Mouse (Mus musculus): ENCODE measurements around the gene Pex10.

The Pex10 gene

GRCm38 (mm10) chr4:155095238-155095900 is 28.6 kb downstream of the Pex10 start:
- ChIA-PET POLR2A (interaction anchor here (1.0 to 2.7 kb wide), 12 partner anchors 9 to 154 kb away, joined by 3 to 20 read pairs (median 7); partner anchors contain the start of genes Faap20 (in 3 of the 4), Morn1 (in 1 of the 4), Pex10 (in 1 of the 4) and Rer1 (in 1 of the 4)), CTCF (interaction anchor here (0.6 to 5.2 kb wide), 47 partner anchors 9 to 316 kb away, joined by 3 to 98 read pairs (median 5); partner anchors contain the start of genes Faap20 (in 4 of the 4), Morn1 (in 3 of the 4), Pex10 (in 3 of the 4) and Rer1 (in 3 of the 4))

- ChIA-PET POLR2A (interaction anchor here (1.0 to 2.7 kb wide), 11 partner anchors 9 to 154 kb away, joined by 3 to 20 read pairs (median 7); partner anchors contain the start of genes Faap20 (in 3 of the 4), Morn1 (in 1 of the 4) and Rer1 (in 1 of the 4)), CTCF (interaction anchor here (0.7 to 5.2 kb wide), 23 partner anchors 9 to 317 kb away, joined by 3 to 98 read pairs (median 6); partner anchors contain the start of genes Faap20 (in 4 of the 4), Morn1 (in 2 of the 4) and Rer1 (in 2 of the 4))
Measured at GRCm38 (mm10) chr4:155095967-155096366, 29.2 kb downstream of the Pex10 start.

- ChIA-PET POLR2A (interaction anchor here in 3 of 4 experiments (0.5 to 1.7 kb wide), 11 partner anchors 25 to 152 kb away, joined by 3 to 7 read pairs (median 3); partner anchors contain the start of genes Faap20 (in 1 of the 3) and Pex10 (in 1 of the 3)), CTCF (interaction anchor here in 3 of 4 experiments (0.8 to 5.2 kb wide), 4 partner anchors 32 to 152 kb away, joined by 3 to 98 read pairs (median 38); partner anchors contain the start of gene Faap20 (in 3 of the 3))
Measured at GRCm38 (mm10) chr4:155097452-155097851, 30.6 kb downstream of the Pex10 start.

GRCm38 (mm10) chr4:155098572-155098971 is 31.8 kb downstream of the Pex10 start:
- CTCF ChIA-PET, result no interaction called here
- POLR2A ChIA-PET, result interaction anchor here in 1 of 4 experiments (0.6 kb wide), 1 partner anchor 27 kb away, joined by 3 read pairs; no protein-coding TSS in a partner anchor

GRCm38 (mm10) chr4:155107886-155108285 is 41.1 kb downstream of the Pex10 start:
- ChIA-PET POLR2A (interaction anchor here in 2 of 4 experiments (0.6 to 1.5 kb wide), 7 partner anchors 8 to 141 kb away, joined by 3 to 4 read pairs (median 3); partner anchors contain the start of gene Faap20 (in 1 of the 2)), CTCF (interaction anchor here (0.6 to 4.1 kb wide), 9 partner anchors 13 to 163 kb away, joined by 4 to 30 read pairs (median 6); partner anchors contain the start of gene Faap20 (in 3 of the 4))

GRCm38 (mm10) chr4:155109471-155109870 is 42.7 kb downstream of the Pex10 start:
- CTCF ChIA-PET, result interaction anchor here (0.5 to 1.4 kb wide), 8 partner anchors 13 to 159 kb away, joined by 3 to 6 read pairs (median 4); partner anchors contain the start of gene Faap20 (in 1 of the 4)
- POLR2A ChIA-PET, result interaction anchor here in 3 of 4 experiments (0.7 to 1.4 kb wide), 7 partner anchors 23 to 629 kb away, joined by 3 read pairs; partner anchors contain the start of genes Morn1 (in 1 of the 3) and Rer1 (in 1 of the 3)

GRCm38 (mm10) chr4:155113766-155114410 is 47.1 kb downstream of the Pex10 start:
- ChIA-PET CTCF (interaction anchor here in 2 of 4 experiments (0.7 to 2.1 kb wide), 3 partner anchors 11 to 189 kb away, joined by 3 to 8 read pairs (median 3); no protein-coding TSS in a partner anchor), POLR2A (interaction anchor here in 1 of 4 experiments (1.2 to 1.4 kb wide), 3 partner anchors 108 to 115 kb away, joined by 3 to 4 read pairs (median 4); no protein-coding TSS in a partner anchor)

GRCm38 (mm10) chr4:155116607-155117006 is 49.8 kb downstream of the Pex10 start:
- POLR2A ChIA-PET, result interaction anchor here in 2 of 4 experiments (0.8 to 1.4 kb wide), 6 partner anchors 9 to 119 kb away, joined by 3 to 5 read pairs (median 4); no protein-coding TSS in a partner anchor
- CTCF ChIA-PET, result no interaction called here

GRCm38 (mm10) chr4:155117396-155117978 is 50.7 kb downstream of the Pex10 start:
- CTCF ChIA-PET, result interaction anchor here in 3 of 4 experiments (0.6 to 1.2 kb wide), 3 partner anchors 22 to 320 kb away, joined by 3 to 6 read pairs (median 4); no protein-coding TSS in a partner anchor
- POLR2A ChIA-PET, result interaction anchor here in 2 of 4 experiments (0.6 to 1.4 kb wide), 4 partner anchors 10 to 642 kb away, joined by 3 to 4 read pairs (median 3); no protein-coding TSS in a partner anchor

GRCm38 (mm10) chr4:155118278-155118677 is 51.5 kb downstream of the Pex10 start:
- ChIA-PET POLR2A (interaction anchor here in 2 of 4 experiments (0.6 to 1.4 kb wide), 3 partner anchors 26 to 643 kb away, joined by 3 to 4 read pairs (median 3); no protein-coding TSS in a partner anchor), CTCF (interaction anchor here in 2 of 4 experiments (1.1 to 1.2 kb wide), 2 partner anchors 23 kb away, joined by 3 to 4 read pairs; no protein-coding TSS in a partner anchor)

GRCm38 (mm10) chr4:155120038-155120437 is 53.2 kb downstream of the Pex10 start:
- POLR2A ChIA-PET, result interaction anchor here in 2 of 4 experiments (0.8 to 1.6 kb wide), 8 partner anchors 16 to 104 kb away, joined by 3 to 4 read pairs (median 3); partner anchors contain the start of genes Morn1 (in 1 of the 2) and Rer1 (in 1 of the 2)
- CTCF ChIA-PET, result interaction anchor here in 3 of 4 experiments (0.6 to 3.9 kb wide), 9 partner anchors 10 to 283 kb away, joined by 3 to 14 read pairs (median 4); partner anchors contain the start of gene Faap20 (in 2 of the 3)

GRCm38 (mm10) chr4:155120583-155120982 is 53.8 kb downstream of the Pex10 start:
- CTCF ChIA-PET, result interaction anchor here in 3 of 4 experiments (0.6 to 3.9 kb wide), 8 partner anchors 10 to 129 kb away, joined by 3 to 14 read pairs (median 4); partner anchors contain the start of gene Faap20 (in 2 of the 3)
- POLR2A ChIA-PET, result interaction anchor here in 2 of 4 experiments (0.8 to 1.6 kb wide), 9 partner anchors 15 to 103 kb away, joined by 3 to 4 read pairs (median 3); partner anchors contain the start of genes Morn1 (in 1 of the 2) and Rer1 (in 1 of the 2)

- CTCF ChIA-PET, result interaction anchor here in 3 of 4 experiments (0.8 to 3.9 kb wide), 6 partner anchors 27 to 158 kb away, joined by 3 to 14 read pairs (median 4); partner anchors contain the start of gene Faap20 (in 2 of the 3)
- POLR2A ChIA-PET, result interaction anchor here in 3 of 4 experiments (0.7 to 1.8 kb wide), 7 partner anchors 15 to 99 kb away, joined by 3 to 7 read pairs (median 3); no protein-coding TSS in a partner anchor
Measured at GRCm38 (mm10) chr4:155121222-155121621, 54.4 kb downstream of the Pex10 start.

Data from embryonic stem cell, embryonic (primary cell).